In genomic region chr9:31198614-31199013, GRCm38 (mm10) we compare ENCODE assay signal across 19 mouse cellular contexts.
"Had no signal": no experiment of that assay in that cellular context is flagged by ENCODE, and none has a peak within 500 bp of the region (broad histone marks: within the 10 kb centered on the region; RNA-seq: fewer than 3 reads in every experiment).

No protein-coding gene starts in this region.

- ATAC-seq: intestine, postnatal 0 days; midbrain, embryonic 15.5 days had no signal

- H3K4me2 ChIP-seq: liver, embryonic 13.5 days; midbrain, embryonic 12.5 days; midbrain, embryonic 15.5 days; neural tube, embryonic 12.5 days had no signal

- H3K9me3 ChIP-seq: liver, embryonic 13.5 days; midbrain, embryonic 12.5 days; midbrain, embryonic 15.5 days had no signal

- H3K27ac ChIP-seq: kidney, postnatal 0 days; layer of hippocampus, adult 2 months; liver, embryonic 13.5 days; midbrain, embryonic 12.5 days; midbrain, embryonic 15.5 days; neural tube, embryonic 12.5 days; stomach, postnatal 0 days had no signal

- H3K4me3 ChIP-seq: layer of hippocampus, adult 2 months; liver, embryonic 13.5 days; megakaryocyte, embryonic 14.5 days; midbrain, embryonic 12.5 days; midbrain, embryonic 15.5 days; neural tube, embryonic 12.5 days had no signal

- H3K4me1 ChIP-seq: midbrain, embryonic 12.5 days had no signal

- H3K36me3 ChIP-seq: midbrain, embryonic 15.5 days had no signal

- H3K27me3 ChIP-seq: liver, embryonic 13.5 days; midbrain, embryonic 12.5 days; midbrain, embryonic 15.5 days; neural tube, embryonic 12.5 days had no signal

- H3K9ac ChIP-seq: liver, embryonic 13.5 days; midbrain, embryonic 12.5 days; midbrain, embryonic 15.5 days; neural tube, embryonic 12.5 days had no signal

- DNase-seq: kidney, adult 2 months; kidney, postnatal 25 days; layer of hippocampus, adult 9-11 months; liver, embryonic 13.5 days; lung, adult 2 months; lung, postnatal 14 days; lung, postnatal 4 days; right cerebral cortex, postnatal 4 days; thymus, adult 2 months; thymus, postnatal 14 days; thymus, postnatal 4 days had no signal
